Mouse (Mus musculus) erythroid progenitor cell, adult 5-6 weeks (primary cell): Measurements from ENCODE around the gene Rexo1. TPM values are rescaled to one million over a fixed set of nuclear protein-coding genes. Genes with fewer than 3 reads are reported as not detected.

Experiments used
- ATAC-seq: replicated peaks from 2 replicates; pipeline ENCODE4 v1.8.0; 2016; ENCODE audit warnings: moderate number of reproducible peaks, mild to moderate bottlenecking, moderate TSS enrichment, inconsistent platforms; ENCODE audit not compliant: poor library complexity, low FRiP score, severe bottlenecking
- total RNA-seq, 2 experiments: library from RNA; stranded (forward) in 1 of 2; stranded (reverse) in 1 of 2; fragments of 150-400 nt in 1 of 2; fragments of 186-747, 209-891 nt in 1 of 2; gene quantifications; 2 replicates each; pipeline versions ENCODE4 v1.2.3 to v1.2.4; 2015 to 2017; ENCODE audit warnings: low replicate concordance in 2 of 2

Rexo1 gene
- total RNA-seq, 2 experiments from 2014 or later: 16.3 to 33.5 TPM

- no peak for ATAC-seq
Measured at GRCm38 (mm10) chr10:80586407-80587304, 25.3 kb upstream of the Rexo1 start.

GRCm38 (mm10) chr10:80585581-80585980 is 24.2 kb upstream of the Rexo1 start:
- no peak for ATAC-seq

- ATAC-seq: no peak
Measured at GRCm38 (mm10) chr10:80584642-80585552, 23.5 kb upstream of the Rexo1 start.

- ATAC-seq: no peak
Measured at GRCm38 (mm10) chr10:80584045-80584488, 22.7 kb upstream of the Rexo1 start.

GRCm38 (mm10) chr10:80583047-80583446 is 21.7 kb upstream of the Rexo1 start:
- ATAC-seq: no peak

GRCm38 (mm10) chr10:80578911-80579310 is 17.6 kb upstream of the Rexo1 start:
- peak; percentile 64 for ATAC-seq

GRCm38 (mm10) chr10:80578131-80578750 is 16.9 kb upstream of the Rexo1 start:
- ATAC-seq: peak; percentile 68

GRCm38 (mm10) chr10:80577195-80578130 is 16.1 kb upstream of the Rexo1 start, which contains the start of gene Klf16:
TSS of gene Klf16 (minus strand) at chr10:80577321.
- peak; percentile 66 for ATAC-seq

GRCm38 (mm10) chr10:80576351-80577194 is 15.2 kb upstream of the Rexo1 start:
- no peak for ATAC-seq

GRCm38 (mm10) chr10:80575925-80576324 is 14.6 kb upstream of the Rexo1 start:
- ATAC-seq: no peak

GRCm38 (mm10) chr10:80574896-80575295 is 13.5 kb upstream of the Rexo1 start:
- no peak for ATAC-seq

- no peak for ATAC-seq
Measured at GRCm38 (mm10) chr10:80573944-80574343, 12.6 kb upstream of the Rexo1 start.

- peak; percentile 41 for ATAC-seq
Measured at GRCm38 (mm10) chr10:80572477-80572876, 11.1 kb upstream of the Rexo1 start.

GRCm38 (mm10) chr10:80570871-80571836 is 9.8 kb upstream of the Rexo1 start:
- peak; percentile 33 for ATAC-seq

- no peak for ATAC-seq
Measured at GRCm38 (mm10) chr10:80570419-80570818, 9.1 kb upstream of the Rexo1 start.

- ATAC-seq: peak; percentile 77
Measured at GRCm38 (mm10) chr10:80569664-80570066, 8.3 kb upstream of the Rexo1 start.

GRCm38 (mm10) chr10:80568876-80569275 is 7.5 kb upstream of the Rexo1 start:
- ATAC-seq: no peak
